Mouse (Mus musculus) neutrophil, adult 65 days (primary cell): ENCODE measurements around the gene Lhx8. TPM values are rescaled to one million over a fixed set of nuclear protein-coding genes. Genes with fewer than 3 reads are reported as not detected.

Experiments used
- total RNA-seq: library from RNA; stranded (reverse); gene quantifications from 2 replicates; pipeline ENCODE4 v1.2.4, GENCODE M21; 2023

Gene Lhx8
- total RNA-seq, result not detected in 2 replicates

DNA sequence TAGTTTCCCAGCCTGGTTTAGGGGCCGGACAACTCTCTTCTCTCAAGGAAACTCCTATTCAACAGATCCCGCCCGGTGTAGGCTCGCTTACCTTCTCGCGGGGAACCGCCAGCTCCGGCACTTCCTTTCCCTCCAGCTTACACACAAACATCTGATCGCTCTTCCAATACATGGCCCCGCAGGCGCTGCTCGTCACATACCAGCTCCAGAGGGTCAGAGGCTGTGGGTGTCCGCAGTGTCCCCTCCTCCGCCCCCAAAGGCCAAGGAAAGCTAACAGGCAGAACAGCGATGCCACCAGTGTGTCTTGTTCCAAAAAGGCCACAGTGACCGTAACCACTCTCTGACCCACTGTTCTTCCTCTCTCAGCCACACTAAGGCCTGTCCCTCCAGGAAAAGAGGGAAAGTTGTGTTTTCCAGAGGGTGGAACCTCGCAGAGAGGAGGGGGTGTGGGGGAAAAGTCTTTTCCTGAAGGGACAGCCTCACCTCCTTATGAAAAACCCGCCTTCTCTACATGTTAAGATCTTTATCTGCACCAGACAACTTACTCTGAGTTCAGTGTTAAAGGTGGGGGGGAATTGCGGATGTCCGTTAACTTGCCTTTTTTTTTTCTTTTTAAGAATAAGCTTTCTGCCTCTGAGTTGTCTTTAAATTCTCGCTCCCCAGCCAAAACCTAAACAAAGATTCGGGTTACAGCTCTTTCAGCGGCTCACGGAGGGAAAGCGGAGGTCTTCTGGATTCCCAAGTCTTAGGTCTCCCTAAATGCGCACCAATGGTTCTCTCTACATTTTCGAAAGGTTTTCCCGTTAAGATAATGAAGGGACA, at the start of gene Lhx8:
Gene Lhx8 (minus strand): TSS at position 479 of the 822 bp plus-strand sequence.

